Mouse (Mus musculus) lung, adult 2 months (tissue): ENCODE measurements around the gene Btd.

Experiments
- CTCF ChIP-seq: fragments of 200-500 bp; IDR thresholded peaks from 2 replicates; pipeline ENCODE4 v1.5.1; 2011; ENCODE audit warnings: mild to moderate bottlenecking, low read length, control low read depth; ENCODE audit not compliant: insufficient read depth
- POLR2A ChIP-seq: fragments of 200-500 bp; IDR thresholded peaks from 2 replicates; pipeline ENCODE4 v1.6.1; 2011; ENCODE audit warnings: low read depth, mild to moderate bottlenecking, control low read depth, low read length, borderline replicate concordance; ENCODE audit errors: extremely low read depth

DNA sequence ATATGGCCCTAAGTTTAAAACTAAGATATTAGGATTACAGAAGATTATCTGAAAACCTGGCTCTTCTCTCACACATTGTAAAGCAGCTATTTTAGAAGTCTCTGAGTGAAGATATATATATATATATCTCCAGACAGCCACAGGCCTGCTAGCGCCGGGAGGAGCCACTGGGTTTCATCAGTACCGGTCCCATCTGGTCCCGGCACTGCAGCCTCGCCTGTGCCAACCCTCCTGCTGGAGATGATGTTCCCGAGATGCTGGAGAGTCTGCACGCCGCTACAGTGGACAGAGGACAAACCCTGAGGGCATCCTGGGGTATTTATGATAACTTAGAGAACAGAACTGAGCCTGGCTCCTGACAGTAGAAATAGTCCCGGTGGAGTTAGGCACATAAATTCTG, 23.6 kb upstream of the Btd start:
- TF ChIP-seq POLR2A (no peak), CTCF (no peak)
